Mouse (Mus musculus): ENCODE data around the gene Acot8. TPM values are rescaled to one million over a fixed set of nuclear protein-coding genes. Genes with fewer than 3 reads are reported as not detected.

The Acot8 gene
- polyA plus RNA-seq, 1 experiment from 2014 or later, result 18.9 TPM

DNA sequence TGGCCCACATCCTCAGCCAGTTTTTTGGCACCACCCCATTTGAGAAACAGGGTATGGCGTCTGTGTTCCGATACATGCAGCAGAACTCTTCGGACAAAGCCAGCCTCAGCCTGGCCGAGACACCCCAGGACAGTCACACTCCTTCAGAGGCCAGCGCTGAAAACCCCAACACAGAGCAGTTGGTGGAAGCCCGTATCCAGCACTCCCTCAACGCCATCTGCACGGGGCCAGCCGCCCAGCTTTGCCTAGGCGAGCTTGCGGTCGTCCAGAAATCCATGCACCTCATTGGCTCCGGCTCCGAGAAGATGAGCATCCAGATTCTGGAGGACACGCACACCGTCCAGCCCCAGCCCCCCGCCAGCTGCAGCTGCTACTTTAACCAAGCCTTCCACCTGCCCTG lies 20.8 kb upstream of the Acot8 start:
- Histone ChIP-seq H3K27me3 (replicated peaks; ENCODE audit: insufficient read depth, low read length) (no peaks in the 10 kb centered on the region), H3K36me3 (ENCODE audit: insufficient read depth, low read length) (peaks cover 12% of the 10 kb centered on the region), H3K27ac (ENCODE audit: low read length) (no peak overlapping the region), H3K9ac (replicated peaks; ENCODE audit: low read depth) (no peak overlapping the region), H3K4me3 (ENCODE audit: low read depth, low read length) (no peak overlapping the region), H3K4me2 (replicated peaks; ENCODE audit: low read depth, low read length) (no peak overlapping the region), H3K9me3 (ENCODE audit: low read length) (no peaks in the 10 kb centered on the region), H3K4me1 (ENCODE audit: insufficient read depth, low read depth, low read length) (no peaks in the 10 kb centered on the region)
- TF ChIP-seq CTCF (IDR thresholded peaks at IDR 0.05) (no peak), EP300 (IDR thresholded peaks at IDR 0.05) (no peak)
- 95% methylated on average over 17 of the region's 17 CpGs for WGBS
- DNase-seq (ENCODE audit: low spot score) (no peak), ATAC-seq (no peak)

GRCm38 (mm10) chr2:164823969-164824368 lies 19.3 kb upstream of the Acot8 start:
- H3K9me3 ChIP-seq (ENCODE audit: low read length), result no peaks in the 10 kb centered on the region
- no peak for TF ChIP-seq CTCF (IDR thresholded peaks at IDR 0.05)
- H3K9ac ChIP-seq (replicated peaks; ENCODE audit: low read depth), result no peak overlapping the region
- H3K27me3 ChIP-seq (replicated peaks; ENCODE audit: insufficient read depth, low read length), result no peaks in the 10 kb centered on the region
- ATAC-seq (no peak), DNase-seq (ENCODE audit: low spot score) (no peak)
- WGBS, result 93% methylated on average over 4 of the region's 4 CpGs
- H3K4me1 ChIP-seq (ENCODE audit: insufficient read depth, low read depth, low read length), result no peaks in the 10 kb centered on the region
- H3K27ac ChIP-seq (ENCODE audit: low read length), result no peak overlapping the region
- H3K4me3 ChIP-seq (ENCODE audit: low read depth, low read length), result no peak overlapping the region
- H3K36me3 ChIP-seq (ENCODE audit: insufficient read depth, low read length), result peaks cover 12% of the 10 kb centered on the region
- no peak overlapping the region for H3K4me2 ChIP-seq (replicated peaks; ENCODE audit: low read depth, low read length)

- peak overlapping the region; percentile 84 for H3K4me2 ChIP-seq (replicated peaks; ENCODE audit: low read depth, low read length)
- peak overlapping the region; percentile 64 for H3K9ac ChIP-seq (replicated peaks; ENCODE audit: low read depth)
- TF ChIP-seq EP300 (IDR thresholded peaks at IDR 0.05), result peak; percentile 12; the same call in 1 of the 2 replicates
- TF ChIP-seq CTCF (IDR thresholded peaks at IDR 0.05), result peak; percentile 54
- peak overlapping the region; percentile 74 for H3K4me3 ChIP-seq (ENCODE audit: low read depth, low read length)
- DNase-seq (ENCODE audit: low spot score) (peak; percentile 71), ATAC-seq (peak; percentile 72)
- no peaks in the 10 kb centered on the region for H3K4me1 ChIP-seq (ENCODE audit: insufficient read depth, low read depth, low read length)
- no peaks in the 10 kb centered on the region for H3K9me3 ChIP-seq (ENCODE audit: low read length)
- H3K27me3 ChIP-seq (replicated peaks; ENCODE audit: insufficient read depth, low read length), result no peaks in the 10 kb centered on the region
- WGBS, result 2% methylated on average over 10 of the region's 10 CpGs
- peak overlapping the region; percentile 78 for H3K27ac ChIP-seq (ENCODE audit: low read length)
- H3K36me3 ChIP-seq (ENCODE audit: insufficient read depth, low read length), result peaks cover 12% of the 10 kb centered on the region
Observed at GRCm38 (mm10) chr2:164823181-164823585, 18.5 kb upstream of the Acot8 start.

DNA sequence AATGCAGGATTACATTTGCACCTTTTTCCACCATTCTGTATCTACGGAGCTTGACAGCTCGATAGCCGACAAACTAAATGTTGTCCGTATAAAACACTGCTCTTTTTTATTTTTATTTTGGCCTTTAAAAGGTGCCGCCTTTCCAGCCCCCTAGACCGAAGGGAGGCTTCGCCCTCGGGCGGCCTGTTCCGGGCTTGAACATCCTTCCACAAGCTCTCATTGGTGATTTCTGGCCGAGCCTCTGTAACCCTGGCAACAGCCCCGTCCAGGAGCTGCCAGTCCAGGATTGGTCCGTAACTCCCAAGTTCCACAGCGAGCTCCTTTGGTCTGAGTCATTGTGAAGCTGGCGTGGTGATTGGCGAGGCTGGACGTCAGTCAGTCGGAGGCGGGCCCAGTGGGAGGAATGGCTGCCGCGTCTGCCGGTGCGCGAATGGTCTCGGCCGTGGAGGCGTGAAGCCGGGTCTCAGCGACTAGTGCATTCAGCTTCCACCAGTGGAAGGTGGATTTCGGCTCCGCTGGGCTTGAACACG lies 18.0 kb upstream of the Acot8 start, which contains the start of gene Zswim1:
Gene Zswim1 (plus strand): TSS at position 51 of the 530 bp plus-strand sequence.
- peak within 1 kb of the TSS; percentile 64 for H3K9ac ChIP-seq (replicated peaks; ENCODE audit: low read depth)
- H3K4me3 ChIP-seq (ENCODE audit: low read depth, low read length), result peak within 1 kb of the TSS; percentile 74
- ATAC-seq (peak; percentile 100), DNase-seq (ENCODE audit: low spot score) (peak; percentile 99)
- 2% methylated on average over 32 of the region's 32 CpGs for WGBS
- TF ChIP-seq EP300 (IDR thresholded peaks at IDR 0.05), result no peak
- no peak for TF ChIP-seq CTCF (IDR thresholded peaks at IDR 0.05)
- no peaks in the 10 kb centered on the region for H3K4me1 ChIP-seq (ENCODE audit: insufficient read depth, low read depth, low read length)
- H3K27me3 ChIP-seq (replicated peaks; ENCODE audit: insufficient read depth, low read length), result no peaks in the 10 kb centered on the region
- H3K4me2 ChIP-seq (replicated peaks; ENCODE audit: low read depth, low read length), result peak within 1 kb of the TSS; percentile 84
- peak within 1 kb of the TSS; percentile 78 for H3K27ac ChIP-seq (ENCODE audit: low read length)
- H3K9me3 ChIP-seq (ENCODE audit: low read length), result no peaks in the 10 kb centered on the region
- H3K36me3 ChIP-seq (ENCODE audit: insufficient read depth, low read length), result peaks cover 12% of the 10 kb centered on the region

GRCm38 (mm10) chr2:164821060-164821459 lies 16.4 kb upstream of the Acot8 start:
- H3K36me3 ChIP-seq (ENCODE audit: insufficient read depth, low read length), result peaks cover 9% of the 10 kb centered on the region
- H3K4me1 ChIP-seq (ENCODE audit: insufficient read depth, low read depth, low read length), result no peaks in the 10 kb centered on the region
- 85% methylated on average over 6 of the region's 6 CpGs for WGBS
- no peak for TF ChIP-seq EP300 (IDR thresholded peaks at IDR 0.05)
- no peak for TF ChIP-seq CTCF (IDR thresholded peaks at IDR 0.05)
- H3K4me3 ChIP-seq (ENCODE audit: low read depth, low read length), result no peak overlapping the region
- DNase-seq (ENCODE audit: low spot score) (no peak), ATAC-seq (no peak)
- no peak overlapping the region for H3K9ac ChIP-seq (replicated peaks; ENCODE audit: low read depth)
- no peak overlapping the region for H3K4me2 ChIP-seq (replicated peaks; ENCODE audit: low read depth, low read length)
- no peaks in the 10 kb centered on the region for H3K9me3 ChIP-seq (ENCODE audit: low read length)
- no peaks in the 10 kb centered on the region for H3K27me3 ChIP-seq (replicated peaks; ENCODE audit: insufficient read depth, low read length)
- H3K27ac ChIP-seq (ENCODE audit: low read length), result no peak overlapping the region

GRCm38 (mm10) chr2:164817703-164818102 lies 13.0 kb upstream of the Acot8 start:
- ATAC-seq (peak; percentile 69), DNase-seq (ENCODE audit: low spot score) (peak; percentile 32)
- no peak overlapping the region for H3K27ac ChIP-seq (ENCODE audit: low read length)
- 31% methylated on average over 5 of the region's 5 CpGs for WGBS
- H3K9me3 ChIP-seq (ENCODE audit: low read length), result no peaks in the 10 kb centered on the region
- no peaks in the 10 kb centered on the region for H3K4me1 ChIP-seq (ENCODE audit: insufficient read depth, low read depth, low read length)
- no peak overlapping the region for H3K4me2 ChIP-seq (replicated peaks; ENCODE audit: low read depth, low read length)
- no peaks in the 10 kb centered on the region for H3K27me3 ChIP-seq (replicated peaks; ENCODE audit: insufficient read depth, low read length)
- TF ChIP-seq EP300 (IDR thresholded peaks at IDR 0.05), result no peak
- TF ChIP-seq CTCF (IDR thresholded peaks at IDR 0.05), result no peak
- H3K4me3 ChIP-seq (ENCODE audit: low read depth, low read length), result no peak overlapping the region
- no peaks in the 10 kb centered on the region for H3K36me3 ChIP-seq (ENCODE audit: insufficient read depth, low read length)
- H3K9ac ChIP-seq (replicated peaks; ENCODE audit: low read depth), result no peak overlapping the region

- no peak overlapping the region for H3K4me2 ChIP-seq (replicated peaks; ENCODE audit: low read depth, low read length)
- WGBS, result 49% methylated on average over 6 of the region's 6 CpGs
- H3K27ac ChIP-seq (ENCODE audit: low read length), result no peak overlapping the region
- no peak overlapping the region for H3K4me3 ChIP-seq (ENCODE audit: low read depth, low read length)
- DNase-seq (ENCODE audit: low spot score) (no peak), ATAC-seq (no peak)
- no peaks in the 10 kb centered on the region for H3K36me3 ChIP-seq (ENCODE audit: insufficient read depth, low read length)
- no peak for TF ChIP-seq CTCF (IDR thresholded peaks at IDR 0.05)
- no peak for TF ChIP-seq EP300 (IDR thresholded peaks at IDR 0.05)
- H3K9ac ChIP-seq (replicated peaks; ENCODE audit: low read depth), result no peak overlapping the region
- H3K9me3 ChIP-seq (ENCODE audit: low read length), result no peaks in the 10 kb centered on the region
- no peaks in the 10 kb centered on the region for H3K4me1 ChIP-seq (ENCODE audit: insufficient read depth, low read depth, low read length)
- no peaks in the 10 kb centered on the region for H3K27me3 ChIP-seq (replicated peaks; ENCODE audit: insufficient read depth, low read length)
Observed at GRCm38 (mm10) chr2:164817206-164817605, 12.5 kb upstream of the Acot8 start.

All from lung, postnatal 0 days (tissue).